Mouse (Mus musculus) G1E (cell line): ENCODE data around the gene Lrrtm4.

Experiments used
- CTCF ChIP-seq: IDR thresholded peaks from 2 replicates; pipeline ENCODE4 v1.5.1; 2012; ENCODE audit warnings: low read depth, low read length, inconsistent platforms, mixed read lengths
- GATA1 ChIP-seq: IDR thresholded peaks from 2 replicates; pipeline ENCODE4 v1.6.1; 2012; ENCODE audit warnings: borderline replicate concordance, low read length, inconsistent platforms, mixed read lengths
- GATA2 ChIP-seq: IDR thresholded peaks from 2 replicates; pipeline ENCODE4 v1.6.1; 2012; ENCODE audit warnings: low read depth, low read length, inconsistent platforms, borderline replicate concordance
- POLR2AphosphoS5 ChIP-seq: IDR thresholded peaks from 2 replicates; pipeline ENCODE4 v1.6.1; 2012; ENCODE audit warnings: low read depth, low read length, inconsistent platforms; ENCODE audit not compliant: insufficient replicate concordance
- TAL1 ChIP-seq: conservative IDR thresholded peaks from 2 replicates; pipeline ENCODE4 v1.6.1; 2012; ENCODE audit warnings: low read depth, low read length, inconsistent platforms, mixed read lengths

GRCm38 (mm10) chr6:80363593-80363992 is 344.9 kb downstream of the Lrrtm4 start:
- TF ChIP-seq CTCF (no peak), TAL1 (no peak), GATA1 (no peak), GATA2 (no peak), POLR2AphosphoS5 (no peak)
